Mouse (Mus musculus) frontal cortex, postnatal 10 days (tissue): ENCODE measurements around the gene Map4k2.

Source experiments
- DNase-seq, 2 experiments: peaks; one replicate each; pipeline ENCODE4 v3.0.0; 2022; ENCODE audit warnings: low spot score in 2 of 2, mixed read lengths in 1 of 2

Gene Map4k2

DNA sequence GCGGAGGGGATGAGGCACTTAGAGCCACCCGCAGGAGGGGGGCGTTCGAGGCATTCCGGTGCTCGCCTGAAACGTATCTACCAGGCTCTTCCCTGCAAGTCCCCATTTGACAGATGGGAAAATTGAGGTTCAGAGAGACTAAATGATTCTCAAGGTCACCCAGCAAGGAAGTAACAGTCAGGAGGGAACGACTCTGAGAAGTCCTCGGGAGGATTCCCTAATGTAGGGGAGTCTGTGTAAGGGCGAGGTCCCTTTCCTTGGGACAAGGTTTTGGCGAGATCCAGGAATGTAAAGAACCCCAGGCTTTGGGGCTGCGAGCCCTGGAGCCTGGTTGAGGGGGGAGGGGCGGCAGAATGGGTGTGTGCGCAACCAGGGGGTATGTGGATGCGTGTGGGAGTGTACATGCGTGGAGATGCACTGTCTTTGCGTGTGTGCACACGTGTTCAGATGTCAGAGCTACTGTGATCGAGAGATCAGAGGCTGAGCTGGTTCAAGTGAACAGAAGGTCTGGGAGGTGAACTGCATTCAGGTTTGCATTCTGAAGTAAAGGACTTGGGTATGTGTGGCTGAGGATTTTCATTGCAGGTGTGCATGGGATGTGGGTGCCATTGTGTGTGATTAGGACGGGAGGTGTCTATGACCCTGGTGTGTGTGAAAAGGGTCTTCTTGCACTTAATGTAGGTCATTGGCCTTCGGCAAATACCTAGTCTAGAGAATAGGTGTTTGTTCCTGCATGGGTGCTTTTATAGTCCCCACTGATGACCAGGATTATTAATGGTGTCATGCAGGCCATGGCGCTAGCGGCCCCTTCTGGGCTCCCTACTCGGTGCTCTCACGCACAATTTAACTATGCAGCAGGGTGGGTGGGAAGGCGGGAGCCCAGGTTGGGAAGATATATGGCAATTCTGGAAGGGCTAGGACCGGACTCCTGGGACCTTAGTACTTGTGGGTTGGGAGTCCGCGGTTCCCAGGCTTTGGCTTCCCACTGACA, 59.5 kb downstream of the Map4k2 start:
- peak in 1 of 2 experiments; percentile 63 for DNase-seq

DNA sequence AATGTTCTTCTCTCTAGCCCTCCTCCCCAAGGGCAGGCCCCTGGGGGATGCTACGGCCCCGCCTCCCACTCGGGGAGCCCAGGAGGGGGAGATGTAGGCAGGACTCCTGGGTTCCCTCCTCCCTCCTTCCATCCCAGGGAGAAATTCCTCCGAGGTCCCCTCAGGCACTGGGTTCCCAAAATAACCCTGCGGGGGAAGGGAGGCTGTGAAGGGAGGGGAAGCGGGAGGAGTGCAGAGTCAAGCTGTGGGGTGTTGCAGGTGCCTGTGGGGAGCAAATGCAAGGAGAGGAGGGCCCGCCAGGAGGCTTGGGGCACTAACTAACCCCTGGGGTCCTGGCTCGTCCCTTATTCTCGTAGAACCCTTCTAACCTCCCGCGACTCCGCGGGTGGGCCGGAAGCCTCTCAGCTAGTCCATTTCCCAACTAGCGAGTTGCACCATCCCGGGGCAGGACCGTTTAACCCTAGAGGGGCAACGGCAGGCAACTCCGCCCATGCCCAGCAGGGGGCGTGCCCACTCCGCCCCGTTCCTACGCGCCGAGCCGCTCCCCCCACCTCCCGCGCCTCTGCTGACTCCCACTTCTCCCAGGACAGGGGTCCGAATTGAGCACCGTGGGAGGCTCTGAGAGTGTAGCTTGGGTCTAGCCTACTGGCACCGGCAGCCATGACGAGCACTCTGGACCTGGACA, 60.3 kb downstream of the Map4k2 start:
- peak; percentile 50 to 71 for DNase-seq

DNA sequence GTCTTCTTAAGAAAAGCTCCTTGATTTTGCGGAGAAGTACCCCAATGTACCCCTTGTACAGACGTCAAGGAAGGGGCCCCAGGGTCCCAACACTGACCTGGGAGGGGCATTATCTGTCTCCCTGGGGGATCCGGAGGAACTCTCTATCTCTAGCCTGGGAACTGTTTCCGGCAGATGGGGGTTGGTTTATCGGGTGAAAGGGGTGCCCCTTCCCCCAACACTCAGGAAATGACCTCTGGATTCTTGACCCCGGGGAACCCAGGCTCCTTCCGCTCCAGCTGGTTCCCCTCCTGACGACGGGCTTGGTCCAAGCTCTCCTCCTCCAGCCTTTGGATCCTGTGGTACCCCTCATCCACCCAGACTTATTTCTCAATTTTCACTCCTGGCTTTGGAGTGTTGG, 61.0 kb downstream of the Map4k2 start:
- no peak for DNase-seq

DNA sequence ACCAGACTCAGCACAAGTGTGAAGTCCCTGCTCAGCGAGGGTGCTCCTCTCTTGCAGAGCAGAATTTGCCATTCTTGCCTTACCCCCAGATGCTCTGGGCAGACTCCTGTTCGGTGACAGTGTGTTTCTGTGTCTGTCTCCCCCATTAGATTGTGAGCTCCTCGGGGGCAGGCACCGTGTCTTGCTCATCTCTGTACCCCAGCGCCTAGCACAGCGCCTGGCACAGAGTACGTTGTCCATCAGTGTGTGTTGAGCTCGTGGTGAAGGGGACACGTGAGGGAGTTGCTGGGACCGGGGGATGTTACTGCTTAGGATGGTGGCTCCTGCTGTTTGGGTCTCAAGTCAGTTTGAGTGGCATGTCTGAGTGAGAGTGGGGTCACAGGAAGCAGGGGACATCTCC, 62.9 kb downstream of the Map4k2 start:
- no peak for DNase-seq
